Mouse (Mus musculus) c-Kit-negative CD71-positive TER-119-positive erythroid progenitor cells, embryonic 14.5 days (primary cell): ENCODE data around the gene Fcer1g.

Source experiments
- DNase-seq: peaks from one replicate; pipeline ENCODE4 v3.0.0-alpha.2; 2013; ENCODE audit warnings: low read depth, low spot score

The Fcer1g gene

GRCm38 (mm10) chr1:171220871-171221270 lies 13.3 kb downstream of the Fcer1g start:
- peak; percentile 74 for DNase-seq

- DNase-seq: no peak
Observed at GRCm38 (mm10) chr1:171216241-171216955, 17.8 kb downstream of the Fcer1g start.

- DNase-seq: no peak
Observed at GRCm38 (mm10) chr1:171213801-171214496, 20.2 kb downstream of the Fcer1g start, which contains the start of gene Nr1i3. TSS of gene Nr1i3 (plus strand) at chr1:171213970.

- DNase-seq: no peak
Observed at GRCm38 (mm10) chr1:171212854-171213253, 21.3 kb downstream of the Fcer1g start.

GRCm38 (mm10) chr1:171209409-171209808 lies 24.8 kb downstream of the Fcer1g start:
- DNase-seq: no peak

GRCm38 (mm10) chr1:171205704-171206493 lies 28.3 kb downstream of the Fcer1g start:
- DNase-seq: no peak

GRCm38 (mm10) chr1:171204249-171204644 lies 29.9 kb downstream of the Fcer1g start:
- no peak for DNase-seq

- DNase-seq: no peak
Observed at GRCm38 (mm10) chr1:171203471-171204248, 30.5 kb downstream of the Fcer1g start.

GRCm38 (mm10) chr1:171200769-171201168 lies 33.4 kb downstream of the Fcer1g start:
- DNase-seq: no peak

GRCm38 (mm10) chr1:171199532-171199931 lies 34.6 kb downstream of the Fcer1g start:
- no peak for DNase-seq

- DNase-seq: no peak
Observed at GRCm38 (mm10) chr1:171195887-171196397, 38.2 kb downstream of the Fcer1g start, which contains the start of gene Pcp4l1. TSS of gene Pcp4l1 (minus strand) at chr1:171196268.

GRCm38 (mm10) chr1:171195046-171195822 lies 38.9 kb downstream of the Fcer1g start:
- DNase-seq: no peak

GRCm38 (mm10) chr1:171193911-171194830 lies 40.0 kb downstream of the Fcer1g start:
- DNase-seq: no peak

- no peak for DNase-seq
Observed at GRCm38 (mm10) chr1:171193093-171193840, 40.9 kb downstream of the Fcer1g start.

GRCm38 (mm10) chr1:171192283-171192682 lies 41.9 kb downstream of the Fcer1g start:
- no peak for DNase-seq

- DNase-seq: no peak
Observed at GRCm38 (mm10) chr1:171190832-171191231, 43.3 kb downstream of the Fcer1g start.

GRCm38 (mm10) chr1:171189476-171190114 lies 44.6 kb downstream of the Fcer1g start:
- DNase-seq: no peak

- DNase-seq: no peak
Observed at GRCm38 (mm10) chr1:171189046-171189445, 45.1 kb downstream of the Fcer1g start.
